In the genomic region with DNA sequence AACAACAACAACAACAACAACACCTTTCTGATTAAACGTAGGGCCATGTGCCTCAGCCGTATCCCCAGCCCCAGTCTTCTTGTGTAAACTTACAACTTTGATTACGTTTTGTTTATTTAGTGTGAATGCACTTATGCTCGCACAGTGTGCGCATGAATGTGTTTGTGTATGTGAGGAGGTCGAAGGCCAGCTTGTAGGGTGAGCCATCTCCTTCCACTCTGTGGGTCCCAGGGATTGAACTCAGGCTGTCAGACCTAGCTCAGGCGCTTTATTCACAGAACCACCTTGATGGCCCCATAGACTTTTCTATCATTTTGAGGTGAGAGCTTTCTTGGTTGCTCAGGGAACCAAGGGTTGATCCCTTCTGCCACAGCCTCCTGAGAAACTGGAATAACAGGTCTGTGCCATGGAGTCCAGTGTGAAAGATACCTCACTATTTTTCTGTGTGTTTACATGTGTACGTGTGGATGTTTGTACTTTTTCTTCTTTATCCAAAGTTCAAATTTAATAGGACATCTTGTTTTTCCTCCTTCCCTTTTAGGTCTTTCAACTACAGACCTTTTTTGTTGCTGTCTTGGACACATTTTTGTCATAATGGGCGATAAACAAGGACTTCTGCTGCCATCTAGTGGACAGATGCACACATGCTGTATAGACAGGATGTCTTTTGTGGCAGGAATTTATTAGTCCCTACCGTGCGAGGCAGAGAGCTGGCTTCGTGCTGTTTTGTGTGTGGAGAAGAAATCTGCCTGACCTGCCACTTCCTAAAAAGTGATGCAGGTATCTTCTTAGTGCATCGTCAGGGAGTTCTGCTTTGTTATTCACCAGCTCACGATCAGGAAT, we compare ENCODE assay signal across 9 mouse cellular contexts. TPM values are rescaled to one million over a fixed set of nuclear protein-coding genes. Genes with fewer than 3 reads are reported as not detected.
DNase-seq lines count a peak whose midpoint lies in the region; ATAC-seq and TF ChIP-seq lines count a peak whose summit lies in the region.
"Had no signal": no experiment of that assay in that cellular context is flagged by ENCODE, and none has a peak within 500 bp of the region (broad histone marks: within the 10 kb centered on the region; RNA-seq: fewer than 3 reads in every experiment).

No protein-coding gene starts in this region.

- H3K27ac ChIP-seq in embryonic facial prominence, embryonic 13.5 days: no peak overlapping the region
- H3K27ac ChIP-seq in heart, embryonic 16.5 days (ENCODE audit: low read length): no peak overlapping the region
- no peak overlapping the region for H3K27ac ChIP-seq in liver, postnatal 0 days (ENCODE audit: low read depth)
- H3K27ac ChIP-seq in neural tube, embryonic 14.5 days (ENCODE audit: low read depth, low read length): no peak overlapping the region

- peaks cover 11% of the 10 kb centered on the region; the same call in 1 of the 2 replicates for H3K4me1 ChIP-seq in embryonic facial prominence, embryonic 13.5 days
- H3K4me1 ChIP-seq in heart, embryonic 16.5 days (ENCODE audit: control insufficient read depth, insufficient read depth, low read length): no peaks in the 10 kb centered on the region
- no peaks in the 10 kb centered on the region for H3K4me1 ChIP-seq in liver, postnatal 0 days (ENCODE audit: insufficient read depth)
- no peaks in the 10 kb centered on the region for H3K4me1 ChIP-seq in neural tube, embryonic 14.5 days (ENCODE audit: control insufficient read depth, insufficient read depth, low read length)

- no peak overlapping the region for H3K9ac ChIP-seq in embryonic facial prominence, embryonic 13.5 days
- no peak overlapping the region for H3K9ac ChIP-seq in heart, embryonic 16.5 days (ENCODE audit: low read length)
- no peak overlapping the region for H3K9ac ChIP-seq in liver, postnatal 0 days (replicated peaks)
- no peak overlapping the region; the same call in 1 of the 2 replicates for H3K9ac ChIP-seq in neural tube, embryonic 14.5 days (replicated peaks; ENCODE audit: low read depth, low read length)

- H3K27me3 ChIP-seq in embryonic facial prominence, embryonic 13.5 days: no peaks in the 10 kb centered on the region
- no peaks in the 10 kb centered on the region for H3K27me3 ChIP-seq in heart, embryonic 16.5 days (ENCODE audit: control insufficient read depth, insufficient read depth, low read length)
- no peaks in the 10 kb centered on the region for H3K27me3 ChIP-seq in liver, postnatal 0 days (ENCODE audit: insufficient read depth, low read length)
- no peaks in the 10 kb centered on the region for H3K27me3 ChIP-seq in neural tube, embryonic 14.5 days (ENCODE audit: control insufficient read depth, insufficient read depth, low read length)

- no peaks in the 10 kb centered on the region for H3K36me3 ChIP-seq in embryonic facial prominence, embryonic 13.5 days
- H3K36me3 ChIP-seq in heart, embryonic 16.5 days (ENCODE audit: control insufficient read depth, insufficient read depth): no peaks in the 10 kb centered on the region
- H3K36me3 ChIP-seq in liver, postnatal 0 days (replicated peaks; ENCODE audit: insufficient read depth, low read length): no peaks in the 10 kb centered on the region
- no peaks in the 10 kb centered on the region for H3K36me3 ChIP-seq in neural tube, embryonic 14.5 days (ENCODE audit: control insufficient read depth, insufficient read depth, low read length)

- 37% methylated on average over 14 of the region's 14 CpGs for WGBS in embryonic facial prominence, embryonic 13.5 days
- WGBS in heart, embryonic 16.5 days: 33% methylated on average over 14 of the region's 14 CpGs
- 34% methylated on average over 14 of the region's 14 CpGs for WGBS in liver, postnatal 0 days (ENCODE audit: insufficient replicate concordance)
- 42% methylated on average over 14 of the region's 14 CpGs for WGBS in neural tube, embryonic 14.5 days

- TF ChIP-seq CTCF in liver, postnatal 0 days (IDR thresholded peaks at IDR 0.05; ENCODE audit: low read depth): peak; percentile 97

- peak; percentile 70 to 78 for DNase-seq in CD8-positive naive resting alpha-beta T cell, adult 2 months (ENCODE audit: low read depth in 2 of 2, low spot score in 2 of 2)
- DNase-seq in adrenal gland, postnatal 25 days: peak; percentile 52
- DNase-seq in kidney, postnatal 10 days: peak; percentile 88
- peak; percentile 75 for DNase-seq in liver, postnatal 0 days
- DNase-seq in thymus, adult 18-20 months: peak; percentile 17 to 42

- TF ChIP-seq EP300 in liver, postnatal 0 days (IDR thresholded peaks at IDR 0.05; ENCODE audit: low read depth): no peak

- no peaks in the 10 kb centered on the region for H3K9me3 ChIP-seq in embryonic facial prominence, embryonic 13.5 days
- peaks cover 3% of the 10 kb centered on the region; the same call in 1 of the 2 replicates for H3K9me3 ChIP-seq in heart, embryonic 16.5 days (replicated peaks; ENCODE audit: control insufficient read depth, low read length)
- H3K9me3 ChIP-seq in liver, postnatal 0 days (ENCODE audit: low read length): no peaks in the 10 kb centered on the region
- H3K9me3 ChIP-seq in neural tube, embryonic 14.5 days (ENCODE audit: control insufficient read depth, low read length): no peaks in the 10 kb centered on the region

- no peak overlapping the region for H3K4me3 ChIP-seq in embryonic facial prominence, embryonic 13.5 days
- no peak overlapping the region for H3K4me3 ChIP-seq in heart, embryonic 16.5 days (ENCODE audit: low read length)
- H3K4me3 ChIP-seq in liver, postnatal 0 days (ENCODE audit: low read depth, low read length): no peak overlapping the region
- no peak overlapping the region for H3K4me3 ChIP-seq in neural tube, embryonic 14.5 days (ENCODE audit: low read depth, low read length)

- H3K4me2 ChIP-seq in embryonic facial prominence, embryonic 13.5 days: peak overlapping the region; percentile 38
- H3K4me2 ChIP-seq in heart, embryonic 16.5 days (ENCODE audit: low read depth, low read length): no peak overlapping the region
- H3K4me2 ChIP-seq in liver, postnatal 0 days (ENCODE audit: low read depth, low read length): no peak overlapping the region
- H3K4me2 ChIP-seq in neural tube, embryonic 14.5 days (ENCODE audit: low read depth, low read length): peak overlapping the region; percentile 35; the same call in 1 of the 2 replicates

- ATAC-seq in embryonic facial prominence, embryonic 13.5 days (ENCODE audit: insufficient number of reproducible peaks, insufficient read depth, low FRiP score, low TSS enrichment, low read depth): 0 out of 2 replicates have a peak, but pooled peaks have one; percentile 46
- ATAC-seq in heart, embryonic 16.5 days (replicated peaks; ENCODE audit: extremely low read depth, insufficient read depth, low FRiP score): peak; percentile 49; the same call in 1 of the 2 replicates
- ATAC-seq in liver, postnatal 0 days: peak; percentile 68
- ATAC-seq in neural tube, embryonic 14.5 days (ENCODE audit: low read depth): peak; percentile 91

RNA-seq across cellular contexts. Expression of gene Sdr39u1, which starts 18.4 kb away (rescaled TPM):
- 58.1 and 62.6 TPM in 2 replicates for total RNA-seq in adrenal gland, postnatal 25 days (2021)
- polyA plus RNA-seq in embryonic facial prominence, embryonic 13.5 days (2015; fragmentation: Nextera tagmentation; extraction: Ambion mirVana): 79.8 and 85.5 TPM in 2 replicates
- polyA plus RNA-seq in heart, embryonic 16.5 days (2015; fragmentation: Nextera tagmentation; extraction: Ambion mirVana): 59.6 and 59.9 TPM in 2 replicates
- 26.2 and 26.9 TPM in 2 replicates for polyA plus RNA-seq in liver, postnatal 0 days (2015; fragmentation: Nextera tagmentation; extraction: Ambion mirVana)
- 138 and 163 TPM in 2 replicates for polyA plus RNA-seq in neural tube, embryonic 14.5 days (2014; fragmentation: Nextera tagmentation; extraction: Ambion mirVana)

RNA-seq across cellular contexts. Expression of gene Cma1, which starts 26.0 kb away (rescaled TPM):
- total RNA-seq in adrenal gland, postnatal 25 days (2021): 0.49 and 1.2 TPM in 2 replicates
- 12.4 and 28.3 TPM in 2 replicates for polyA plus RNA-seq in embryonic facial prominence, embryonic 13.5 days (2015; fragmentation: Nextera tagmentation; extraction: Ambion mirVana)
- 8.1 and 8.3 TPM in 2 replicates for polyA plus RNA-seq in heart, embryonic 16.5 days (2015; fragmentation: Nextera tagmentation; extraction: Ambion mirVana)
- polyA plus RNA-seq in liver, postnatal 0 days (2015; fragmentation: Nextera tagmentation; extraction: Ambion mirVana): 0.59 and 1.7 TPM in 2 replicates
- polyA plus RNA-seq in neural tube, embryonic 14.5 days (2014; fragmentation: Nextera tagmentation; extraction: Ambion mirVana): not detected in 2 replicates

RNA-seq across cellular contexts. Expression of gene Cma2, which starts 32.3 kb away (rescaled TPM):
- not detected in 2 replicates for total RNA-seq in adrenal gland, postnatal 25 days (2021)
- polyA plus RNA-seq in embryonic facial prominence, embryonic 13.5 days (2015; fragmentation: Nextera tagmentation; extraction: Ambion mirVana): 0.29 TPM in 1 of 2 replicates, not detected in the other
- not detected in 2 replicates for polyA plus RNA-seq in heart, embryonic 16.5 days (2015; fragmentation: Nextera tagmentation; extraction: Ambion mirVana)
- polyA plus RNA-seq in liver, postnatal 0 days (2015; fragmentation: Nextera tagmentation; extraction: Ambion mirVana): not detected in 2 replicates
- polyA plus RNA-seq in neural tube, embryonic 14.5 days (2014; fragmentation: Nextera tagmentation; extraction: Ambion mirVana): not detected in 2 replicates
- total RNA-seq: gastrocnemius, postnatal 36 days had no signal

RNA-seq across cellular contexts. Expression of gene Khnyn, which starts 33.7 kb away (rescaled TPM):
- 21.6 and 25.5 TPM in 2 replicates for total RNA-seq in adrenal gland, postnatal 25 days (2021)
- 21.0 and 22.0 TPM in 2 replicates for polyA plus RNA-seq in embryonic facial prominence, embryonic 13.5 days (2015; fragmentation: Nextera tagmentation; extraction: Ambion mirVana)
- 9.8 and 11.2 TPM in 2 replicates for polyA plus RNA-seq in heart, embryonic 16.5 days (2015; fragmentation: Nextera tagmentation; extraction: Ambion mirVana)
- polyA plus RNA-seq in liver, postnatal 0 days (2015; fragmentation: Nextera tagmentation; extraction: Ambion mirVana): 4.6 and 5.2 TPM in 2 replicates
- polyA plus RNA-seq in neural tube, embryonic 14.5 days (2014; fragmentation: Nextera tagmentation; extraction: Ambion mirVana): 5.9 and 7.3 TPM in 2 replicates

RNA-seq across cellular contexts. Expression of gene Cbln3, which starts 34.3 kb away (rescaled TPM):
- total RNA-seq in adrenal gland, postnatal 25 days (2021): 0.15 and 0.24 TPM in 2 replicates
- 0.28 and 0.30 TPM in 2 replicates for polyA plus RNA-seq in embryonic facial prominence, embryonic 13.5 days (2015; fragmentation: Nextera tagmentation; extraction: Ambion mirVana)
- 0.59 and 0.69 TPM in 2 replicates for polyA plus RNA-seq in heart, embryonic 16.5 days (2015; fragmentation: Nextera tagmentation; extraction: Ambion mirVana)
- 0.29 and 0.40 TPM in 2 replicates for polyA plus RNA-seq in liver, postnatal 0 days (2015; fragmentation: Nextera tagmentation; extraction: Ambion mirVana)
- polyA plus RNA-seq in neural tube, embryonic 14.5 days (2014; fragmentation: Nextera tagmentation; extraction: Ambion mirVana): 0.24 and 0.91 TPM in 2 replicates
- total RNA-seq: gastrocnemius, postnatal 36 days had no signal

Comparison
In these comparisons a context has a peak if more than half of its experiments do, and no peak if none do; other contexts are left out.
1. DNase-seq: peak in every context shown above with its lines; median percentile 88 in kidney, postnatal 10 days; 75 in liver, postnatal 0 days; 74 in CD8-positive naive resting alpha-beta T cell, adult 2 months; 52 in adrenal gland, postnatal 25 days; 30 in thymus, adult 18-20 months.
2. H3K4me2 ChIP-seq: peak in embryonic facial prominence, embryonic 13.5 days (single experiment) and neural tube, embryonic 14.5 days (single experiment); none in heart, embryonic 16.5 days (single experiment) and liver, postnatal 0 days (single experiment).
3. Peak in every context shown above with its lines, with median percentiles within 50 percentile points of each other: ATAC-seq.